ENCODE assay signal across 16 mouse cellular contexts in the genomic region with DNA sequence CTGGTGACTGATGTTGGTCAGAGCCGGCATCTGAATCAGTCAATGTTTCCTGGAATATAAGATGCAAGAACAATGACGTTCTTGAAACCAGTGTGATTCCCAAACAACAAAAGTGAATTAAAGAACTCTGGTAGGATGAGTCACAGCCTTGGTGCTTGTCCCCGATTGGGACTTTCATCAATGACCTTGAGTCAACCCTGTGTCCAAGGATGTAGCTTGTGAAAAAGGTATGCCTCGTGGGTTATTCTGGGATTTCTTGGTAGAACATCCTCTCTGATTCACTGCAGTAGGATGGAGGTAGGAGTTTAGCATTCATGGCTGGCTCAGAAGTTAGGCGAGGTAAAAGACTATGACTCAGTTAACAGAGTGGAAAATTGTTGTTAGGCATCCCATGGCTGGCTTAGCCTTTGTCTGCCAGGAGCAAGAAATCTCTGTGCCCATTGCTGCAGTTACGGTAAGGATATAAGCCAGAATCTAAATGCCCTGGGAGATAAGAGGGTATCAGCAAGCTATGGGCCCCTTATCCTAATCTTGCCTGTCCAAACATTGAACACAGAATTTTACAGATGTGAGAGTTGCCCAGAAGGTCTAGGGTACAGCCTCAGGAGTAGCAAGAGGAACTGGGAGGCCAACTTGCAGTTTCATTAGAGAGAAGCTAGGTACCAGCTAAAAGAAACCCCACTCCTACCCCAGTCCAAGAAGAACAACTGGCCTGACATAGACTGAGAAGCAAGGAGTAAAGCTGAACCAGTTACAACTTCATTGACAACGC. TPM values are rescaled to one million over a fixed set of nuclear protein-coding genes. Genes with fewer than 3 reads are reported as not detected.
A peak's percentile ranks its signal among the peaks of the same experiment; 100 is the strongest.
DNase-seq lines count a peak whose midpoint lies in the region; ATAC-seq and TF ChIP-seq lines count a peak whose summit lies in the region.
"Had no signal": no experiment of that assay in that cellular context is flagged by ENCODE, and none has a peak within 500 bp of the region (broad histone marks: within the 10 kb centered on the region; RNA-seq: fewer than 3 reads in every experiment).

No protein-coding gene starts in this region.

- H3ac ChIP-seq in myocyte (ENCODE audit: control insufficient read depth, insufficient read length): no peak overlapping the region

- H3K27me3 ChIP-seq in midbrain, embryonic 10.5 days (ENCODE audit: low read depth, poor library complexity, severe bottlenecking): no peaks in the 10 kb centered on the region
- H3K27me3 ChIP-seq in midbrain, postnatal 0 days (ENCODE audit: insufficient read depth, low read length): no peaks in the 10 kb centered on the region
- no peaks in the 10 kb centered on the region for H3K27me3 ChIP-seq in liver, embryonic 12.5 days (replicated peaks)
- H3K27me3 ChIP-seq in myocyte (ENCODE audit: control insufficient read depth, insufficient read depth, insufficient read length): no peaks in the 10 kb centered on the region
- no peaks in the 10 kb centered on the region for H3K27me3 ChIP-seq in thymus, adult 2 months (ENCODE audit: control insufficient read depth, insufficient read depth, low read length)
- H3K27me3 ChIP-seq: megakaryocyte, embryonic 14.5 days had no signal

- no peaks in the 10 kb centered on the region for H3K9me3 ChIP-seq in midbrain, embryonic 10.5 days (replicated peaks)
- no peaks in the 10 kb centered on the region for H3K9me3 ChIP-seq in midbrain, postnatal 0 days (ENCODE audit: low read length)
- H3K9me3 ChIP-seq in liver, embryonic 12.5 days (replicated peaks): no peaks in the 10 kb centered on the region
- H3K9me3 ChIP-seq: megakaryocyte, embryonic 14.5 days had no signal

- ATAC-seq in midbrain, postnatal 0 days (ENCODE audit: low FRiP score): no peak
- ATAC-seq in liver, embryonic 12.5 days: peak; percentile 70
- ATAC-seq: intestine, postnatal 0 days had no signal

- no peaks in the 10 kb centered on the region for H3K79me2 ChIP-seq in myocyte (ENCODE audit: control insufficient read depth, insufficient read depth)

- peaks cover 70% of the 10 kb centered on the region for H3K4me1 ChIP-seq in midbrain, embryonic 10.5 days
- 0 out of 2 replicates have a peak, but pooled peaks cover 3% of the 10 kb centered on the region for H3K4me1 ChIP-seq in midbrain, postnatal 0 days (ENCODE audit: insufficient read depth, low read length)
- H3K4me1 ChIP-seq in liver, embryonic 12.5 days: peaks cover 74% of the 10 kb centered on the region
- peaks cover 6% of the 10 kb centered on the region; the same call in 1 of the 2 replicates for H3K4me1 ChIP-seq in thymus, adult 2 months (replicated peaks; ENCODE audit: control insufficient read depth, insufficient read depth, low read length)

- no peak for TF ChIP-seq POLR2A in myocyte (IDR thresholded peaks at IDR 0.05; ENCODE audit: insufficient read length, low read depth)
- no peak for TF ChIP-seq POLR2A in thymus, adult 2 months (IDR thresholded peaks at IDR 0.05; ENCODE audit: control insufficient read depth, extremely low read depth, insufficient read depth, low read length, poor library complexity)

- DNase-seq in midbrain, embryonic 10.5 days (ENCODE audit: low spot score): no peak
- no peak for DNase-seq in midbrain, postnatal 0 days (ENCODE audit: low spot score)
- peak; percentile 10 for DNase-seq in MN1 (ENCODE audit: low spot score)
- DNase-seq in ovary, postnatal 14 days (ENCODE audit: low spot score): no peak
- no peak for DNase-seq in thymus, postnatal 0 days (ENCODE audit: low spot score)
- no peak for DNase-seq in thymus, adult 2 months
- DNase-seq: cerebellum, postnatal 25 days; heart, postnatal 4 days; kidney, postnatal 14 days; left cerebral cortex, postnatal 4 days; lung, embryonic 14.5 days; right cerebral cortex, postnatal 4 days had no signal

- H3K36me3 ChIP-seq in midbrain, embryonic 10.5 days: no peaks in the 10 kb centered on the region
- no peaks in the 10 kb centered on the region for H3K36me3 ChIP-seq in midbrain, postnatal 0 days (ENCODE audit: insufficient read depth, low read length)
- no peaks in the 10 kb centered on the region for H3K36me3 ChIP-seq in liver, embryonic 12.5 days
- no peaks in the 10 kb centered on the region for H3K36me3 ChIP-seq in myocyte (ENCODE audit: control insufficient read depth, insufficient read depth)
- no peaks in the 10 kb centered on the region for H3K36me3 ChIP-seq in thymus, adult 2 months (ENCODE audit: control insufficient read depth, insufficient read depth, low read length)

- no peak overlapping the region for H3K4me3 ChIP-seq in midbrain, embryonic 10.5 days
- no peak overlapping the region for H3K4me3 ChIP-seq in midbrain, postnatal 0 days (ENCODE audit: low read depth, low read length)
- no peak overlapping the region for H3K4me3 ChIP-seq in liver, embryonic 12.5 days
- H3K4me3 ChIP-seq in myocyte: no peak overlapping the region
- H3K4me3 ChIP-seq in thymus, adult 2 months (ENCODE audit: control insufficient read depth, insufficient read depth, low read length): no peak overlapping the region
- H3K4me3 ChIP-seq: megakaryocyte, embryonic 14.5 days had no signal

- H3K4me2 ChIP-seq in midbrain, postnatal 0 days (ENCODE audit: low read depth, low read length, poor library complexity, severe bottlenecking): no peak overlapping the region
- H3K4me2 ChIP-seq in liver, embryonic 12.5 days: 0 out of 2 replicates have a peak overlapping the region, but pooled peaks have one; percentile 0
- peak overlapping the region; percentile 14 for H3K4me2 ChIP-seq in myocyte (ENCODE audit: low read depth)
- H3K4me2 ChIP-seq: lung, embryonic 14.5 days had no signal

- H3K9ac ChIP-seq in midbrain, postnatal 0 days (replicated peaks; ENCODE audit: low read length, poor library complexity, severe bottlenecking): no peak overlapping the region
- no peak overlapping the region for H3K9ac ChIP-seq in liver, embryonic 12.5 days
- H3K9ac ChIP-seq: lung, embryonic 14.5 days had no signal

- H3K27ac ChIP-seq in midbrain, embryonic 10.5 days (replicated peaks): peak overlapping the region; percentile 56
- H3K27ac ChIP-seq in midbrain, postnatal 0 days (ENCODE audit: low read depth, low read length): no peak overlapping the region
- H3K27ac ChIP-seq in liver, embryonic 12.5 days: no peak overlapping the region
- no peak overlapping the region for H3K27ac ChIP-seq in thymus, adult 2 months (ENCODE audit: control insufficient read depth, insufficient read depth, low read length)

- TF ChIP-seq CTCF in midbrain, postnatal 0 days (IDR thresholded peaks at IDR 0.05): no peak
- no peak for TF ChIP-seq CTCF in thymus, adult 2 months (IDR thresholded peaks at IDR 0.05; ENCODE audit: borderline replicate concordance, control insufficient read depth, extremely low read depth, insufficient read depth, low read length, poor library complexity)

- WGBS in midbrain, embryonic 10.5 days: 92% methylated on average over 7 of the region's 7 CpGs
- 93% methylated on average over 7 of the region's 7 CpGs for WGBS in midbrain, postnatal 0 days
- 61% methylated on average over 7 of the region's 7 CpGs for WGBS in liver, embryonic 12.5 days (ENCODE audit: insufficient replicate concordance)
- 90% methylated on average over 7 of the region's 7 CpGs for WGBS in thymus, adult 2 months

TF ChIP-seq in myocyte, 11 proteins besides CTCF, POLR2A, EP300 and RAD21:
- TF ChIP-seq CEBPB (IDR thresholded peaks at IDR 0.05; ENCODE audit: insufficient read depth, poor library complexity, severe bottlenecking) (peak; percentile 7; the same call in 1 of the 2 replicates), MAX (IDR thresholded peaks at IDR 0.05; ENCODE audit: low read depth) (no peak)

RNA-seq across cellular contexts. Expression of gene Ralgps2, which starts 55.9 kb away (rescaled TPM):
- polyA plus RNA-seq in midbrain, embryonic 10.5 days (2016; fragmentation: Nextera tagmentation; extraction: Ambion mirVana): 92.8 and 96.8 TPM in 2 replicates
- total RNA-seq in midbrain, postnatal 0 days (2014; rRNA removed): 68.8 and 87.0 TPM in 2 replicates
- polyA plus RNA-seq in midbrain, postnatal 0 days (2015; fragmentation: Nextera tagmentation; extraction: Ambion mirVana): 58.2 and 70.4 TPM in 2 replicates
- polyA plus RNA-seq in liver, embryonic 12.5 days (2016; fragmentation: Nextera tagmentation; extraction: Ambion mirVana): 25.6 and 26.8 TPM in 2 replicates
- polyA plus RNA-seq in myocyte (2012; fragmentation: generic; extraction: Trizol): 7.8 TPM
- 109 and 131 TPM in 2 replicates for polyA plus RNA-seq in thymus, postnatal 0 days (2015; fragmentation: Nextera tagmentation; extraction: Ambion mirVana)
- polyA plus RNA-seq in thymus, adult 2 months (2012; rRNA removed): 25.2 and 28.9 TPM in 2 replicates
